Comparison of ENCODE assay signal across 13 mouse cellular contexts in the genomic region with DNA sequence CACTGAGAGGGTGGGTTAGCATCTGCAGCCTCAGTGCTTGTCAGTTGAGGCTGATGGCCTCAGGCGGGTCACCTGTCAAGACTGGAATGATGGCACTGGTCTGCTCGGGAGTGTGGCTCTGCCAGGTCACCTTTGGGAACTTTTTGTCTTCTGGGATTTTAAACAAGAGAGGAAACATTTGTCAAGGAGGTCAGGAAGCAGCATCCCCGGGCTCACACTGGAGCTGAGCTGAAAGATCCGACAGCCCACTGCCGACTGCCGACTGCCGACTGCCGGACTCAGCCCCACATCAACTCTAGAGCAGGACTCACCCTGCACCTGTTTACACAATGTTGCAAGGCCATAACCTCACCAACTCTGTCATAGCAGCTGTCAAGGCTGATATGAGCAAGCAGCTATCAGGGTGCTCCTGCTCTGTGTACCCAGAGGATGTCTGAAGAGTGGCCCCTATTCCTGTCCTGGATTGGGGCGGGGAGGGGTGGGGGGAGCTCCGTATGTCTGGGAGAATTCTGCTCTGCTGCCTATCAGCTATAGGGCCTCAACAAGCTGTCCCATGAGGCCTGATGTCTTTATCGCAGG. TPM values are rescaled to one million over a fixed set of nuclear protein-coding genes. Genes with fewer than 3 reads are reported as not detected.
DNase-seq lines count a peak whose midpoint lies in the region; ATAC-seq and TF ChIP-seq lines count a peak whose summit lies in the region.
"Had no signal": no experiment of that assay in that cellular context is flagged by ENCODE, and none has a peak within 500 bp of the region (broad histone marks: within the 10 kb centered on the region; RNA-seq: fewer than 3 reads in every experiment).

No protein-coding gene starts in this region.

- H3K4me3 ChIP-seq in heart, embryonic 10.5 days: 0 out of 2 replicates have a peak overlapping the region, but pooled peaks have one; percentile 25
- H3K4me3 ChIP-seq in limb, embryonic 13.5 days: no peak overlapping the region
- no peak overlapping the region for H3K4me3 ChIP-seq in limb, embryonic 10.5 days
- H3K4me3 ChIP-seq in limb, embryonic 14.5 days (replicated peaks; ENCODE audit: low read length): no peak overlapping the region
- no peak overlapping the region for H3K4me3 ChIP-seq in stomach, embryonic 16.5 days (replicated peaks; ENCODE audit: low read length)
- H3K4me3 ChIP-seq: erythroblast, embryonic 14.5 days; midbrain, embryonic 15.5 days; neural tube, embryonic 13.5 days had no signal

- peak; percentile 86 for DNase-seq in heart, embryonic 10.5 days (ENCODE audit: low spot score)
- no peak for DNase-seq in heart, postnatal 36 days
- no peak for DNase-seq in limb, embryonic 10.5 days (ENCODE audit: low spot score)
- no peak for DNase-seq in limb, embryonic 14.5 days (ENCODE audit: low spot score)
- DNase-seq in adrenal gland, adult 18-20 months (ENCODE audit: low spot score in 2 of 2): no peak
- no peak for DNase-seq in spleen, postnatal 4 days (ENCODE audit: low spot score in 2 of 2)
- DNase-seq: cerebellum, adult 8-10 months; forebrain, postnatal 0 days had no signal

- TF ChIP-seq POLR2A in limb, embryonic 14.5 days (IDR thresholded peaks at IDR 0.05; ENCODE audit: borderline replicate concordance, extremely low read depth, insufficient read depth, insufficient read length): no peak

- H3K36me3 ChIP-seq in heart, embryonic 10.5 days: no peaks in the 10 kb centered on the region; the same call in 1 of the 2 replicates
- H3K36me3 ChIP-seq in limb, embryonic 13.5 days: no peaks in the 10 kb centered on the region
- no peaks in the 10 kb centered on the region for H3K36me3 ChIP-seq in limb, embryonic 10.5 days
- no peaks in the 10 kb centered on the region for H3K36me3 ChIP-seq in limb, embryonic 14.5 days (ENCODE audit: control insufficient read depth, insufficient read depth, low read length)
- H3K36me3 ChIP-seq in stomach, embryonic 16.5 days (ENCODE audit: control insufficient read depth, insufficient read depth, low read length): no peaks in the 10 kb centered on the region
- H3K36me3 ChIP-seq: midbrain, embryonic 15.5 days; neural tube, embryonic 13.5 days had no signal

- 22% methylated on average over 11 of the region's 11 CpGs for WGBS in heart, embryonic 10.5 days
- WGBS in limb, embryonic 13.5 days: 71% methylated on average over 11 of the region's 11 CpGs
- 74% methylated on average over 11 of the region's 11 CpGs for WGBS in limb, embryonic 10.5 days
- WGBS in limb, embryonic 14.5 days: 65% methylated on average over 11 of the region's 11 CpGs
- 25% methylated on average over 11 of the region's 11 CpGs for WGBS in stomach, embryonic 16.5 days

- H3K9me3 ChIP-seq in heart, embryonic 10.5 days: no peaks in the 10 kb centered on the region
- no peaks in the 10 kb centered on the region for H3K9me3 ChIP-seq in limb, embryonic 13.5 days
- no peaks in the 10 kb centered on the region for H3K9me3 ChIP-seq in limb, embryonic 10.5 days (replicated peaks)
- no peaks in the 10 kb centered on the region for H3K9me3 ChIP-seq in limb, embryonic 14.5 days (ENCODE audit: control insufficient read depth, low read length)
- H3K9me3 ChIP-seq in stomach, embryonic 16.5 days (replicated peaks; ENCODE audit: control insufficient read depth, low read length): no peaks in the 10 kb centered on the region
- H3K9me3 ChIP-seq: midbrain, embryonic 15.5 days; neural tube, embryonic 13.5 days had no signal

- intact Hi-C loops in heart, postnatal 36 days (cut with DNase I): no loop called here

- ATAC-seq in limb, embryonic 13.5 days (ENCODE audit: low FRiP score, low read depth): peak; percentile 64
- peak; percentile 74 for ATAC-seq in limb, embryonic 14.5 days (ENCODE audit: low FRiP score, low read depth)
- ATAC-seq in stomach, embryonic 16.5 days (ENCODE audit: insufficient read depth, low FRiP score): peak; percentile 68; the same call in 1 of the 2 replicates
- ATAC-seq: forebrain, postnatal 0 days; midbrain, embryonic 15.5 days had no signal

- H3K9ac ChIP-seq in limb, embryonic 13.5 days: no peak overlapping the region
- H3K9ac ChIP-seq in limb, embryonic 14.5 days (ENCODE audit: low read depth, low read length, severe bottlenecking): no peak overlapping the region
- H3K9ac ChIP-seq in stomach, embryonic 16.5 days (ENCODE audit: low read length): no peak overlapping the region
- H3K9ac ChIP-seq: forebrain, postnatal 0 days; midbrain, embryonic 15.5 days; neural tube, embryonic 13.5 days had no signal

- no peak overlapping the region for H3K4me2 ChIP-seq in limb, embryonic 13.5 days (replicated peaks)
- no peak overlapping the region for H3K4me2 ChIP-seq in limb, embryonic 14.5 days (replicated peaks; ENCODE audit: low read depth, low read length, severe bottlenecking)
- H3K4me2 ChIP-seq in stomach, embryonic 16.5 days (ENCODE audit: low read depth, low read length): no peak overlapping the region
- H3K4me2 ChIP-seq: midbrain, embryonic 15.5 days; neural tube, embryonic 13.5 days had no signal

- peaks cover 55% of the 10 kb centered on the region for H3K4me1 ChIP-seq in heart, embryonic 10.5 days
- H3K4me1 ChIP-seq in limb, embryonic 13.5 days: no peaks in the 10 kb centered on the region
- peaks cover 6% of the 10 kb centered on the region; the same call in 1 of the 2 replicates for H3K4me1 ChIP-seq in limb, embryonic 10.5 days
- H3K4me1 ChIP-seq in limb, embryonic 14.5 days (ENCODE audit: control insufficient read depth, insufficient read depth, low read length): no peaks in the 10 kb centered on the region
- H3K4me1 ChIP-seq in stomach, embryonic 16.5 days (ENCODE audit: control insufficient read depth, insufficient read depth, low read length): peaks cover 13% of the 10 kb centered on the region
- H3K4me1 ChIP-seq: midbrain, embryonic 15.5 days; neural tube, embryonic 13.5 days had no signal

- peak overlapping the region; percentile 87 for H3K27ac ChIP-seq in heart, embryonic 10.5 days
- 0 out of 2 replicates have a peak overlapping the region, but pooled peaks have one; percentile 10 for H3K27ac ChIP-seq in limb, embryonic 13.5 days
- no peak overlapping the region for H3K27ac ChIP-seq in limb, embryonic 10.5 days
- no peak overlapping the region for H3K27ac ChIP-seq in limb, embryonic 14.5 days (replicated peaks; ENCODE audit: low read depth, low read length)
- no peak overlapping the region for H3K27ac ChIP-seq in stomach, embryonic 16.5 days (ENCODE audit: low read length)
- H3K27ac ChIP-seq: midbrain, embryonic 15.5 days; neural tube, embryonic 13.5 days had no signal

- H3K27me3 ChIP-seq in heart, embryonic 10.5 days (ENCODE audit: insufficient read depth, poor library complexity, severe bottlenecking): no peaks in the 10 kb centered on the region
- H3K27me3 ChIP-seq in limb, embryonic 13.5 days: no peaks in the 10 kb centered on the region
- H3K27me3 ChIP-seq in limb, embryonic 10.5 days (ENCODE audit: low read depth, poor library complexity, severe bottlenecking): no peaks in the 10 kb centered on the region
- H3K27me3 ChIP-seq in limb, embryonic 14.5 days (ENCODE audit: control insufficient read depth, insufficient read depth, low read length): no peaks in the 10 kb centered on the region
- no peaks in the 10 kb centered on the region for H3K27me3 ChIP-seq in stomach, embryonic 16.5 days (ENCODE audit: control insufficient read depth, insufficient read depth, low read length)
- H3K27me3 ChIP-seq: midbrain, embryonic 15.5 days; neural tube, embryonic 13.5 days had no signal

RNA-seq across cellular contexts. Expression of gene Lrrfip1, which starts 33.9 kb away (rescaled TPM):
- polyA plus RNA-seq in heart, embryonic 10.5 days (2016; fragmentation: Nextera tagmentation; extraction: Ambion mirVana): 91.6 and 129 TPM in 2 replicates
- 10 to 100 TPM; 69.1 to 80.9 TPM for total RNA-seq in heart, postnatal 36 days (2021)
- 35.7 and 37.1 TPM in 2 replicates for polyA plus RNA-seq in limb, embryonic 13.5 days (2015; fragmentation: Nextera tagmentation; extraction: Ambion mirVana)
- polyA plus RNA-seq in limb, embryonic 10.5 days (2016; fragmentation: Nextera tagmentation; extraction: Ambion mirVana): 21.2 and 21.7 TPM in 2 replicates
- 27.6 and 41.6 TPM in 2 replicates for polyA plus RNA-seq in limb, embryonic 14.5 days (2012; rRNA removed)
- polyA plus RNA-seq in limb, embryonic 14.5 days (2014; fragmentation: Nextera tagmentation; extraction: Ambion mirVana): 41.6 and 44.3 TPM in 2 replicates
- 85.4 and 88.0 TPM in 2 replicates for polyA plus RNA-seq in stomach, embryonic 16.5 days (2015; fragmentation: Nextera tagmentation; extraction: Ambion mirVana)
- 10 to 100 TPM; 48.2 to 53.4 TPM for total RNA-seq in adrenal gland, adult 18-20 months (2021)

Comparison
In these comparisons a context has a peak if more than half of its experiments do, and no peak if none do; other contexts are left out.
1. H3K27ac ChIP-seq: peak in heart, embryonic 10.5 days (single experiment) and limb, embryonic 13.5 days (single experiment); none in limb, embryonic 10.5 days (single experiment), limb, embryonic 14.5 days (single experiment) and stomach, embryonic 16.5 days (single experiment).
2. Peak in every context shown above with its lines, with median percentiles within 50 percentile points of each other: ATAC-seq.